Mouse (Mus musculus): ENCODE data around the gene Pfkl. TPM values are rescaled to one million over a fixed set of nuclear protein-coding genes. Genes with fewer than 3 reads are reported as not detected.
"Not testable (repeated sequence)": the region's sequence is repeated elsewhere in the genome, so short reads cannot be mapped to it uniquely, and the experiment has no call there.

Pfkl gene
- total RNA-seq, 2 experiments from 2014 or later: 142 to 172 TPM

- DNase-seq: peak; percentile 60
Measured at GRCm38 (mm10) chr10:78012661-78013495, 3.0 kb upstream of the Pfkl start.

GRCm38 (mm10) chr10:78011116-78011515, 1.2 kb upstream of the Pfkl start:
- not testable (repeated sequence) for DNase-seq

GRCm38 (mm10) chr10:78010335-78010734, 452 bp upstream of the Pfkl start:
- peak; percentile 24 for DNase-seq

- DNase-seq: peak; percentile 99
Measured at GRCm38 (mm10) chr10:78009184-78009944, 519 bp downstream of the Pfkl start.

GRCm38 (mm10) chr10:78008169-78008568, 1.7 kb downstream of the Pfkl start:
- DNase-seq: no peak

GRCm38 (mm10) chr10:78007203-78007602, 2.7 kb downstream of the Pfkl start:
- no peak for DNase-seq

- no peak for DNase-seq
Measured at GRCm38 (mm10) chr10:78005791-78006438, 4.0 kb downstream of the Pfkl start.

- DNase-seq: no peak
Measured at GRCm38 (mm10) chr10:78004479-78005100, 5.3 kb downstream of the Pfkl start.

GRCm38 (mm10) chr10:78002316-78002715, 7.6 kb downstream of the Pfkl start:
- DNase-seq: no peak

- DNase-seq: peak; percentile 15
Measured at GRCm38 (mm10) chr10:78001796-78002195, 8.1 kb downstream of the Pfkl start.

- DNase-seq: no peak
Measured at GRCm38 (mm10) chr10:78000200-78000599, 9.7 kb downstream of the Pfkl start.

GRCm38 (mm10) chr10:77995639-77996038, 14.2 kb downstream of the Pfkl start:
- no peak for DNase-seq

GRCm38 (mm10) chr10:77985775-77986174, 24.1 kb downstream of the Pfkl start:
- no peak for DNase-seq

GRCm38 (mm10) chr10:77984660-77985059, 25.2 kb downstream of the Pfkl start:
- DNase-seq: peak; percentile 86

GRCm38 (mm10) chr10:77978351-77979350, 31.2 kb downstream of the Pfkl start, which contains the start of gene 1810043G02Rik:
1810043G02Rik (plus strand) TSS chr10:77978524.
- DNase-seq: peak; percentile 100

GRCm38 (mm10) chr10:77976458-77977150, 33.3 kb downstream of the Pfkl start:
- DNase-seq: peak; percentile 54

- DNase-seq: no peak
Measured at GRCm38 (mm10) chr10:77975653-77976052, 34.2 kb downstream of the Pfkl start.

GRCm38 (mm10) chr10:77974811-77975210, 35.1 kb downstream of the Pfkl start:
- DNase-seq: no peak

GRCm38 (mm10) chr10:77974323-77974722, 35.6 kb downstream of the Pfkl start:
- DNase-seq: no peak
